Mouse (Mus musculus) lung, embryonic 16.5 days (tissue): Measurements from ENCODE around the gene Cd48. TPM values are rescaled to one million over a fixed set of nuclear protein-coding genes. Genes with fewer than 3 reads are reported as not detected.

Experiments
- ATAC-seq: fragments of 200-750 bp; cut with Nextera tagmentation; 2 replicates; pipeline ENCODE4 v1.8.0; 2017; ENCODE audit warnings: low read depth, mild to moderate bottlenecking, moderate library complexity
- H3K27ac ChIP-seq: fragments of 300-500 bp; sonication (generic); 2 replicates; pipeline ENCODE4 v1.5.1; 2014; ENCODE audit warnings: mild to moderate bottlenecking, control low read depth, low read length
- H3K27me3 ChIP-seq: fragments of 300-500 bp; sonication (generic); 2 replicates; pipeline ENCODE4 v1.6.1; 2014; ENCODE audit warnings: low read depth, low read length, mixed read lengths; ENCODE audit not compliant: control insufficient read depth, insufficient read depth
- H3K36me3 ChIP-seq: fragments of 300-500 bp; sonication (generic); 2 replicates; pipeline ENCODE4 v1.6.1; 2014; ENCODE audit warnings: low read length; ENCODE audit not compliant: control insufficient read depth, insufficient read depth
- H3K4me1 ChIP-seq: fragments of 300-500 bp; sonication (generic); replicated peaks from 2 replicates; pipeline ENCODE4 v1.6.1; 2014; ENCODE audit warnings: low read length, mixed read lengths; ENCODE audit not compliant: control insufficient read depth, insufficient read depth
- H3K4me2 ChIP-seq: fragments of 300-500 bp; sonication (generic); 2 replicates; pipeline ENCODE4 v1.6.1; 2014; ENCODE audit warnings: low read depth, low read length, control low read depth
- H3K4me3 ChIP-seq: fragments of 300-500 bp; sonication (generic); 2 replicates; pipeline ENCODE4 v1.5.1; 2014; ENCODE audit warnings: mild to moderate bottlenecking, low read length, control low read depth
- H3K9ac ChIP-seq: fragments of 300-500 bp; sonication (generic); 2 replicates; pipeline ENCODE4 v1.6.1; 2014; ENCODE audit warnings: low read length, control low read depth
- H3K9me3 ChIP-seq: fragments of 300-500 bp; sonication (generic); 2 replicates; pipeline ENCODE4 v1.6.1; 2016; ENCODE audit warnings: low read length; ENCODE audit not compliant: control insufficient read depth
- WGBS: fragments of 180-500 bp; shearing (Covaris S2); extraction: QIAGEN DNeasy Blood & Tissue Kit; methylation state at CpG from one replicate; pipeline ENCODE4 v1.1.7; 2014; 5-methylcytosine and 5-hydroxymethylcytosine counted together
- polyA plus RNA-seq: library from polyadenylated mRNA; unstranded; fragments of >200 nt; fragmentation: Nextera tagmentation; extraction: Ambion mirVana; gene quantifications from 2 replicates; pipeline ENCODE4 v1.2.1, GENCODE M21; 2015

Cd48 gene
- 4.7 and 6.7 TPM in 2 replicates for polyA plus RNA-seq

GRCm38 (mm10) chr1:171681531-171682299, at the start of gene Cd48:
Gene Cd48 (plus strand): TSS chr1:171682009.
- no peak within 1 kb of the TSS for H3K9ac ChIP-seq
- H3K4me1 ChIP-seq: no peaks in the 10 kb centered on the region
- no peaks in the 10 kb centered on the region for H3K36me3 ChIP-seq
- WGBS: 76% methylated on average over 14 of the region's 14 CpGs
- no peak within 1 kb of the TSS for H3K27ac ChIP-seq
- no peaks in the 10 kb centered on the region for H3K27me3 ChIP-seq
- H3K9me3 ChIP-seq: no peaks in the 10 kb centered on the region
- no peak for ATAC-seq
- H3K4me3 ChIP-seq: no peak within 1 kb of the TSS
- H3K4me2 ChIP-seq: no peak within 1 kb of the TSS

- H3K27me3 ChIP-seq: no peaks in the 10 kb centered on the region
- H3K4me1 ChIP-seq: 0 out of 2 replicates have a peak, but pooled peaks cover 2% of the 10 kb centered on the region
- no peak for ATAC-seq
- H3K4me2 ChIP-seq: no peak overlapping the region
- H3K36me3 ChIP-seq: no peaks in the 10 kb centered on the region
- 42% methylated on average over 6 of the region's 6 CpGs for WGBS
- H3K9me3 ChIP-seq: no peaks in the 10 kb centered on the region
- no peak overlapping the region for H3K9ac ChIP-seq
- H3K4me3 ChIP-seq: no peak overlapping the region
- H3K27ac ChIP-seq: no peak overlapping the region
Observed at GRCm38 (mm10) chr1:171635696-171636095, 46.1 kb upstream of the Cd48 start.

- H3K27me3 ChIP-seq: no peaks in the 10 kb centered on the region
- H3K9me3 ChIP-seq: no peaks in the 10 kb centered on the region
- WGBS: 67% methylated on average over 8 of the region's 8 CpGs
- H3K4me3 ChIP-seq: no peak overlapping the region
- no peak overlapping the region for H3K27ac ChIP-seq
- no peaks in the 10 kb centered on the region for H3K36me3 ChIP-seq
- H3K9ac ChIP-seq: no peak overlapping the region
- no peak overlapping the region for H3K4me2 ChIP-seq
- no peaks in the 10 kb centered on the region for H3K4me1 ChIP-seq
- no peak for ATAC-seq
Observed at GRCm38 (mm10) chr1:171637101-171637500, 44.7 kb upstream of the Cd48 start.

GRCm38 (mm10) chr1:171638686-171639085, 43.1 kb upstream of the Cd48 start:
- no peak overlapping the region for H3K4me2 ChIP-seq
- H3K4me3 ChIP-seq: no peak overlapping the region
- ATAC-seq: no peak
- no peaks in the 10 kb centered on the region for H3K27me3 ChIP-seq
- no peaks in the 10 kb centered on the region for H3K4me1 ChIP-seq
- no peaks in the 10 kb centered on the region for H3K9me3 ChIP-seq
- H3K36me3 ChIP-seq: no peaks in the 10 kb centered on the region
- 59% methylated on average over 2 of the region's 2 CpGs for WGBS
- H3K9ac ChIP-seq: no peak overlapping the region
- H3K27ac ChIP-seq: no peak overlapping the region

GRCm38 (mm10) chr1:171640796-171641195, 41.0 kb upstream of the Cd48 start:
- Histone ChIP-seq H3K36me3 (no peaks in the 10 kb centered on the region), H3K4me2 (no peak overlapping the region), H3K4me1 (no peaks in the 10 kb centered on the region), H3K4me3 (no peak overlapping the region), H3K27ac (no peak overlapping the region), H3K9ac (no peak overlapping the region), H3K27me3 (no peaks in the 10 kb centered on the region), H3K9me3 (no peaks in the 10 kb centered on the region)
- no peak for ATAC-seq
- WGBS: 94% methylated on average over 6 of the region's 6 CpGs

- ATAC-seq: no peak
- Histone ChIP-seq H3K27me3 (no peaks in the 10 kb centered on the region), H3K4me3 (no peak overlapping the region), H3K27ac (no peak overlapping the region), H3K9me3 (no peaks in the 10 kb centered on the region), H3K9ac (no peak overlapping the region), H3K36me3 (no peaks in the 10 kb centered on the region), H3K4me1 (no peaks in the 10 kb centered on the region), H3K4me2 (no peak overlapping the region)
- WGBS: 59% methylated on average over 7 of the region's 7 CpGs
Observed at GRCm38 (mm10) chr1:171643612-171644011, 38.2 kb upstream of the Cd48 start.

GRCm38 (mm10) chr1:171646429-171646940, 35.3 kb upstream of the Cd48 start:
- Histone ChIP-seq H3K4me1 (no peaks in the 10 kb centered on the region), H3K4me3 (no peak overlapping the region), H3K4me2 (no peak overlapping the region), H3K36me3 (no peaks in the 10 kb centered on the region), H3K27ac (no peak overlapping the region), H3K9me3 (no peaks in the 10 kb centered on the region), H3K27me3 (no peaks in the 10 kb centered on the region), H3K9ac (no peak overlapping the region)
- ATAC-seq: no peak
- 52% methylated on average over 5 of the region's 5 CpGs for WGBS

GRCm38 (mm10) chr1:171647716-171648115, 34.1 kb upstream of the Cd48 start:
- Histone ChIP-seq H3K4me1 (no peaks in the 10 kb centered on the region), H3K9ac (no peak overlapping the region), H3K36me3 (no peaks in the 10 kb centered on the region), H3K9me3 (no peaks in the 10 kb centered on the region), H3K27ac (no peak overlapping the region), H3K4me2 (no peak overlapping the region), H3K4me3 (no peak overlapping the region), H3K27me3 (no peaks in the 10 kb centered on the region)
- ATAC-seq: no peak
- WGBS: 84% methylated on average over 5 of the region's 5 CpGs

- no peaks in the 10 kb centered on the region for H3K9me3 ChIP-seq
- no peak for ATAC-seq
- no peak overlapping the region for H3K4me2 ChIP-seq
- no peak overlapping the region for H3K9ac ChIP-seq
- 66% methylated on average over 8 of the region's 8 CpGs for WGBS
- H3K4me1 ChIP-seq: no peaks in the 10 kb centered on the region
- no peak overlapping the region for H3K4me3 ChIP-seq
- H3K27ac ChIP-seq: no peak overlapping the region
- no peaks in the 10 kb centered on the region for H3K27me3 ChIP-seq
- H3K36me3 ChIP-seq: no peaks in the 10 kb centered on the region
Observed at GRCm38 (mm10) chr1:171648840-171649239, 33.0 kb upstream of the Cd48 start.
